Mouse (Mus musculus): ENCODE measurements at regions not wholly inside any gene's neighbourhood (a gene's known extent, or its start where the extent isn't known, plus 50 kb on each side); places are given as distances from the start of the nearest gene placed in this dataset.

DNA sequence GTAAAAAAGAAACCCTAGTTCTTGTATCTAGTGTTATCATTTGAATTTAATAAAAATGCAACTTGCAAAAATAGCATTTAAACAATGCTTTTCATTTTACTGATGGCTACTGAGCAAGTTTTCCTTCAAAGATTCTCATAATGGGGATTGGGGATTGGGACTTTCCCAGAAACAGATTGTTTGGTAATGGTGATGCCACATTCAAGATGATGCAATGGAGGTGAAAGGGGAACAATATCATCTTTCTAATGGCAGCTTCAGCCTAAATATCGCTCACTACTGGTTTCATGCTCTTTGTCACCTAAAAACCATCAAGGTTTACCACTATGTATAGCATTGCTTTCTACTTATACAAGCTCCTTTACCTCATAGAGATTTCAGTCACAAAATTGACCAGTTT is 799.3 kb upstream of the 4930412O13Rik start:
- no peaks in the 10 kb centered on the region for H3K79me2 ChIP-seq (replicated peaks; ENCODE audit: control insufficient read depth, insufficient read depth, low read length)
- intact Hi-C loops (cut with DNase I) = no loop called here
- WGBS = 75% methylated on average over 1 of the region's 1 CpGs

DNA sequence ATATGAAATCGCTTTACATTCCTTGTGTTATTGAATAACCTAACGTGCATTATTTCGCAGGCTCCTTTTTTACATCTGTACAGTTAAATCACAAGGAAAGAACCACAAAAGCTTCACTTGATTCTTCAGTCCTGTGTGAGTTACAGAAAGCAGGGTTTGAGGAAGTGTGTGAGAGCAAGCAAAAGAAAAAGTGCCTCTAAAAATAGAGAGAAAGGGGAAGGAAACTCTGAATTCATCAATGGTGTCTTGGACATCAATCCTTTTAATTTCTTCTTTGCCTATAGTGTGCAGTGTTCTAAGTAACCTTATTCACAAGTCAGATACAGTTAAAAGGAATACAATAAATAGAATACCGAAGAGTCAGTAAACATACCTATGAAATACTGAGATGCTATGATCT is 785.7 kb upstream of the 4930412O13Rik start:
- Histone ChIP-seq H3K79me2 (replicated peaks; ENCODE audit: control insufficient read depth, insufficient read depth, low read length) (no peaks in the 10 kb centered on the region), H3K4me3 (no peak overlapping the region), H3K27me3 (ENCODE audit: control insufficient read depth, insufficient read depth, low read length) (no peaks in the 10 kb centered on the region), H3K9ac (ENCODE audit: low read depth, low read length) (no peak overlapping the region), H3K4me1 (ENCODE audit: control insufficient read depth, insufficient read depth, low read length) (no peaks in the 10 kb centered on the region), H3K27ac (no peak overlapping the region), H3K36me3 (ENCODE audit: control insufficient read depth, insufficient read depth, low read length) (no peaks in the 10 kb centered on the region)
- WGBS = 76% methylated on average over 4 of the region's 4 CpGs
- DNase-seq = no peak
- intact Hi-C loops (cut with DNase I) = no loop called here
- TF ChIP-seq EP300 (IDR thresholded peaks at IDR 0.05; ENCODE audit: insufficient read depth, low read depth, low read length) (no peak), POLR2A (IDR thresholded peaks at IDR 0.05; ENCODE audit: insufficient read depth, low read depth, low read length) (no peak), CTCF (IDR thresholded peaks at IDR 0.05) (no peak)

More for the DNA sequence above, 799.3 kb upstream of the 4930412O13Rik start:
- no peaks in the 10 kb centered on the region for H3K36me3 ChIP-seq (ENCODE audit: control insufficient read depth, insufficient read depth, low read length)
- H3K4me1 ChIP-seq (ENCODE audit: control insufficient read depth, insufficient read depth, low read length) = no peaks in the 10 kb centered on the region
- H3K27ac ChIP-seq = no peak overlapping the region
- no peak for DNase-seq
- H3K27me3 ChIP-seq (ENCODE audit: control insufficient read depth, insufficient read depth, low read length) = no peaks in the 10 kb centered on the region
- H3K4me3 ChIP-seq = no peak overlapping the region
- H3K9ac ChIP-seq (ENCODE audit: low read depth, low read length) = no peak overlapping the region
- TF ChIP-seq EP300 (IDR thresholded peaks at IDR 0.05; ENCODE audit: insufficient read depth, low read depth, low read length) (no peak), CTCF (IDR thresholded peaks at IDR 0.05) (no peak), POLR2A (IDR thresholded peaks at IDR 0.05; ENCODE audit: insufficient read depth, low read depth, low read length) (no peak)

DNA sequence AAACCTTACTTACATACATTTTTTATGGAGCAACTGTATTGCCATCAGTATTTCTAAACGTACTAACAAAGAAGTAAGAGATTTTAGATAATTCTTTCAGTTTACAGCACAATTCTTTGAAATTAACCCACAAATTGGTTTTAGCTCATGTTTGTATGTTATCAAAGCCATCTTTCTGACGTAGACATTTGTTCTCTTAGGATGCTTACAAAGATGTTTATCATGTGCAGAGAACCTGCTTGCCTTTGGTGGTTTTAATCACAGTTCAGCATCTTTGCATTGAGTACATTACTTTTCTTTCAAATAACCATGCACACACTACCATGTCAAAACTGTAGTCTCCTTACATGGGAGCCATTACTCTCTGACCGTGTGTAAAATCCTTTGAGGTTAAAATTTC is 764.4 kb upstream of the 4930412O13Rik start:
- Histone ChIP-seq H3K9ac (ENCODE audit: low read depth, low read length) (no peak overlapping the region), H3K36me3 (ENCODE audit: control insufficient read depth, insufficient read depth, low read length) (no peaks in the 10 kb centered on the region), H3K4me1 (ENCODE audit: control insufficient read depth, insufficient read depth, low read length) (no peaks in the 10 kb centered on the region), H3K27me3 (ENCODE audit: control insufficient read depth, insufficient read depth, low read length) (no peaks in the 10 kb centered on the region), H3K4me3 (no peak overlapping the region), H3K79me2 (replicated peaks; ENCODE audit: control insufficient read depth, insufficient read depth, low read length) (no peaks in the 10 kb centered on the region), H3K27ac (no peak overlapping the region)
- 73% methylated on average over 3 of the region's 3 CpGs for WGBS
- intact Hi-C loops (cut with DNase I) = no loop called here
- no peak for DNase-seq
- no peak for TF ChIP-seq EP300 (IDR thresholded peaks at IDR 0.05; ENCODE audit: insufficient read depth, low read depth, low read length)
- no peak for TF ChIP-seq POLR2A (IDR thresholded peaks at IDR 0.05; ENCODE audit: insufficient read depth, low read depth, low read length)
- TF ChIP-seq CTCF (IDR thresholded peaks at IDR 0.05) = no peak

DNA sequence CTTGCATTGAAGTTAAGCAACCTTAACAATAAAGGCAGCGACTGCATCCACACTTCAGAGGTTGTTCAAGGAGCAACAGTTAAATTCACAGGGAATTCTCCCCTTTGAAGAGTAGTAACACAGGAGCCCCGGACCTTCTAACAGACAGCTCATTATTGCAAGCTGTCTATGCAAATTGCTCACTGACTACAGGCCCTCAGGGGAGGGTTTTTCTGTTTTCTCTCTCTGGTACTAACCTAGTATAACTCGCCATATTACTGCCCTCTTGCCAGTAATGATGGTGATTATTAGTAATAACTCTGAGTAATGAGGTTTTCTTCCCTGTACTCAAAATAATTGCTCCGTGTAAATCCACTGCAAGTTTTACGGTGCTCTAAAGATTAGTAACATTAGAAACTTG is 763.5 kb upstream of the 4930412O13Rik start:
- Histone ChIP-seq H3K4me1 (ENCODE audit: control insufficient read depth, insufficient read depth, low read length) (no peaks in the 10 kb centered on the region), H3K36me3 (ENCODE audit: control insufficient read depth, insufficient read depth, low read length) (no peaks in the 10 kb centered on the region), H3K27ac (no peak overlapping the region), H3K27me3 (ENCODE audit: control insufficient read depth, insufficient read depth, low read length) (no peaks in the 10 kb centered on the region), H3K9ac (ENCODE audit: low read depth, low read length) (no peak overlapping the region), H3K79me2 (replicated peaks; ENCODE audit: control insufficient read depth, insufficient read depth, low read length) (no peaks in the 10 kb centered on the region), H3K4me3 (no peak overlapping the region)
- intact Hi-C loops (cut with DNase I) = no loop called here
- WGBS = 67% methylated on average over 5 of the region's 5 CpGs
- DNase-seq = no peak
- TF ChIP-seq POLR2A (IDR thresholded peaks at IDR 0.05; ENCODE audit: insufficient read depth, low read depth, low read length) (no peak), EP300 (IDR thresholded peaks at IDR 0.05; ENCODE audit: insufficient read depth, low read depth, low read length) (no peak), CTCF (IDR thresholded peaks at IDR 0.05) (no peak)

DNA sequence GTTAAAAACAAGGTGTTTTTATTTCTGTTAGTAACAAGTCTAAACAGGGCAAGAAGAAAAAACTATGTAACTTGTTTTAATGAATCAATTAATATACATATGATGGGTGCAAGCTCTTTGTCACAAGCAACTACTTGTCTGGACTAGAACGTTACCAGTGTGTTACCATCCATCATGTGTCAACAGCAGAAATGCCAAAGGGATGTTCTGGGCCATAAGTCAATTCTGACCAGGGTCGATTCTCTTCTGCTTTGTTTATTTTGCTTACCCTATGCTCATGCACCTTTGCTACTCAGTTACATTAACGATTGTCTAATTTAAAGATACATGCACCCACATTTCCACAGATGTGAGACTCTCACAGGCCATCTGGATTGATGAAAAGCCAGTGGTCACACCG is 744.1 kb upstream of the 4930412O13Rik start:
- Histone ChIP-seq H3K79me2 (replicated peaks; ENCODE audit: control insufficient read depth, insufficient read depth, low read length) (no peaks in the 10 kb centered on the region), H3K4me3 (no peak overlapping the region), H3K4me1 (ENCODE audit: control insufficient read depth, insufficient read depth, low read length) (no peaks in the 10 kb centered on the region), H3K27me3 (ENCODE audit: control insufficient read depth, insufficient read depth, low read length) (no peaks in the 10 kb centered on the region), H3K36me3 (ENCODE audit: control insufficient read depth, insufficient read depth, low read length) (no peaks in the 10 kb centered on the region), H3K9ac (ENCODE audit: low read depth, low read length) (no peak overlapping the region), H3K27ac (no peak overlapping the region)
- intact Hi-C loops (cut with DNase I) = no loop called here
- DNase-seq = no peak
- 44% methylated on average over 4 of the region's 4 CpGs for whole genome bisulfite sequencing
- TF ChIP-seq EP300 (IDR thresholded peaks at IDR 0.05; ENCODE audit: insufficient read depth, low read depth, low read length) = no peak
- TF ChIP-seq CTCF (IDR thresholded peaks at IDR 0.05) = no peak
- no peak for TF ChIP-seq POLR2A (IDR thresholded peaks at IDR 0.05; ENCODE audit: insufficient read depth, low read depth, low read length)

DNA sequence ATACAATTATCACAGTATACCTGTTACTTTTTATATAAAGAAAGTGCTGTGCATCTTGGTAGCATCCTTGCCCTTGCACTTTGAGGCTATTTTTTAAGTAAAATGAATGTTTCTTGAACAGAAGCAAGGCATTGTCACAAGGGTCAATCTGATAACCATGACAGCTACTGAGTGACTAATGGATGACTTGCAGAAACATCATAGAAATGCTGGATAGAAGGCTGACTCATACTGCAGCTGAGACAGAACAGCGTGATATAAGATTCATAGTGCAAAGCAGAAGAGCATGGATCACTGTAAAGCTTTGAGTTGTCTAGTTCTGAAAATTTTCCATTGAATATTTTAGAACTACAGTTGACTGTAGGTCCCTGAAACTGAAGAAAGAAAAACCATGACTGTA is 739.6 kb upstream of the 4930412O13Rik start:
- 56% methylated on average over 1 of the region's 1 CpGs for WGBS
- Histone ChIP-seq H3K9ac (ENCODE audit: low read depth, low read length) (no peak overlapping the region), H3K36me3 (ENCODE audit: control insufficient read depth, insufficient read depth, low read length) (no peaks in the 10 kb centered on the region), H3K27me3 (ENCODE audit: control insufficient read depth, insufficient read depth, low read length) (no peaks in the 10 kb centered on the region), H3K4me3 (no peak overlapping the region), H3K27ac (no peak overlapping the region), H3K4me1 (ENCODE audit: control insufficient read depth, insufficient read depth, low read length) (no peaks in the 10 kb centered on the region), H3K79me2 (replicated peaks; ENCODE audit: control insufficient read depth, insufficient read depth, low read length) (no peaks in the 10 kb centered on the region)
- no peak for TF ChIP-seq CTCF (IDR thresholded peaks at IDR 0.05)
- TF ChIP-seq POLR2A (IDR thresholded peaks at IDR 0.05; ENCODE audit: insufficient read depth, low read depth, low read length) = no peak
- TF ChIP-seq EP300 (IDR thresholded peaks at IDR 0.05; ENCODE audit: insufficient read depth, low read depth, low read length) = no peak
- intact Hi-C loops (cut with DNase I) = no loop called here
- no peak for DNase-seq
